Mouse (Mus musculus): ENCODE data around the gene Fscn1.

GRCm38 (mm10) chr5:142944979-142945682 is 15.0 kb upstream of the Fscn1 start:
- no peak for TF ChIP-seq POLR2A (IDR thresholded peaks at IDR 0.05; ENCODE audit: borderline replicate concordance, low read depth, low read length)
- no peak for TF ChIP-seq CTCF (IDR thresholded peaks at IDR 0.05; ENCODE audit: low read depth, low read length)

Measured in bone marrow macrophage, adult 2 months (primary cell).